Mouse (Mus musculus) neural tube, embryonic 11.5 days (tissue): ENCODE data around the gene Camta1. TPM values are rescaled to one million over a fixed set of nuclear protein-coding genes. Genes with fewer than 3 reads are reported as not detected.
A peak's percentile ranks its signal among the peaks of the same experiment; 100 is the strongest.

Source experiments
- ATAC-seq: fragments of 200-750 bp; cut with Nextera tagmentation; 2 replicates; pipeline ENCODE4 v1.8.0; 2017; ENCODE audit warnings: moderate number of reproducible peaks, mild to moderate bottlenecking, moderate TSS enrichment, moderate library complexity; ENCODE audit not compliant: insufficient read depth, low FRiP score, low TSS enrichment
- DNase-seq: peaks from one replicate; pipeline ENCODE4 v3.0.0-alpha.2; 2015; ENCODE audit warnings: low spot score
- H3K27ac ChIP-seq: fragments of 300-500 bp; sonication (generic); 2 replicates; pipeline ENCODE4 v1.5.1; 2014; ENCODE audit warnings: low read depth, mild to moderate bottlenecking, low read length
- H3K27me3 ChIP-seq: fragments of 300-500 bp; sonication (generic); 2 replicates; pipeline ENCODE4 v1.6.1; 2014; ENCODE audit warnings: mild to moderate bottlenecking, low read length, mixed read lengths; ENCODE audit not compliant: control insufficient read depth, insufficient read depth
- H3K36me3 ChIP-seq: fragments of 300-500 bp; sonication (generic); 2 replicates; pipeline ENCODE4 v1.6.1; 2014; ENCODE audit warnings: mild to moderate bottlenecking, low read length, moderate library complexity, mixed read lengths; ENCODE audit not compliant: control insufficient read depth, insufficient read depth
- H3K4me1 ChIP-seq: fragments of 300-500 bp; sonication (generic); 2 replicates; pipeline ENCODE4 v1.6.1; 2014; ENCODE audit warnings: low read length, mixed read lengths; ENCODE audit not compliant: control insufficient read depth, insufficient read depth
- H3K4me2 ChIP-seq: fragments of 300-500 bp; sonication (generic); 2 replicates; pipeline ENCODE4 v1.6.1; 2014; ENCODE audit warnings: low read depth, mild to moderate bottlenecking, moderate library complexity
- H3K4me3 ChIP-seq: fragments of 300-500 bp; sonication (generic); 2 replicates; pipeline ENCODE4 v1.5.1; 2014; ENCODE audit warnings: low read depth, low read length
- H3K9ac ChIP-seq: fragments of 300-500 bp; sonication (generic); 2 replicates; pipeline ENCODE4 v1.6.1; 2014; ENCODE audit warnings: mild to moderate bottlenecking, low read length
- H3K9me3 ChIP-seq: fragments of 300-500 bp; sonication (generic); 2 replicates; pipeline ENCODE4 v1.6.1; 2016; ENCODE audit warnings: low read length; ENCODE audit not compliant: control insufficient read depth
- WGBS: fragments of 180-500 bp; shearing (Covaris S2); extraction: QIAGEN DNeasy Blood & Tissue Kit; methylation state at CpG from one replicate; pipeline ENCODE4 v1.1.7; 2014; 5-methylcytosine and 5-hydroxymethylcytosine counted together
- polyA plus RNA-seq: library from polyadenylated mRNA; unstranded; fragments of >200 nt; fragmentation: Nextera tagmentation; extraction: Ambion mirVana; gene quantifications from 2 replicates; pipeline ENCODE4 v1.2.1, GENCODE M21; 2014

The Camta1 gene
- polyA plus RNA-seq, 1 experiment from 2014 or later, result 131 TPM

DNA sequence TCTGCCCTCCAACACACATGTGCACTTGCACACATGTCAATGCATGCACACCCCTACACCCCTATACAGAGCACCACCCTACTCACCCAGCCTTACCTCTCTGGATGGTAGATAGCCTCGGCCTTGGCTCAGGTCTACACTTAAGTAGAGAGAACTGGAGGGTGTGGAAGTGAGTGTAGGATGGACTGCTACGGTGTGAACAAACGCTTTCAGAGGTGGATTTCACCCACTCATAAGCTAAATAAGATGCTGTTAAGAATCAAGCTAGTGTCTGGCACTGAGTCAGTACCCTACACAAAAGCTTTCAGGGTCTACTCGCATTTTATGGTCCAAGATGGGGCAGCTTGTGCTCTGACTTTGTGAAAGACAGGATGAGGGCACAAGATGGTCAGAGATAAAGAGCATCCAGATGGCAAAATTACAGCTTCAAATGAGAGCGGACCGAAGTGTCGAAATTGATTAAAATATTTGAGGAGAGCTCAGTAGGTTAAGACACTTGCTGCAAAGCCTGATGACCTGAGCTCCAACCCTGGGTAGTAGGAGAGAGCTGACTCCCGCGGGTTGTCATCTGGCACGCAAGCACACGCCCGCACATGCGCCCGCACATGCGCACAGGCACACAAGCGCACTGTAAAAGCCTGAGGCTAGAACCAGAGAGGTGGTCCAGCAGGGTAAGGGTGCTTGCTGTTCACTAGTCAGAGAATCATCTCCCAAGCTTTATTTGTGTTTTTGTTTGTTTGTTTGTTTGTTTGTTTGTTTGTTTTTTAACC is 924.2 kb downstream of the Camta1 start:
- DNase-seq (no peak), ATAC-seq (no peak)
- H3K4me3 ChIP-seq, result no peak overlapping the region
- H3K9me3 ChIP-seq, result no peaks in the 10 kb centered on the region
- no peak overlapping the region for H3K4me2 ChIP-seq
- no peak overlapping the region for H3K27ac ChIP-seq
- H3K4me1 ChIP-seq, result no peaks in the 10 kb centered on the region
- no peaks in the 10 kb centered on the region for H3K36me3 ChIP-seq
- H3K9ac ChIP-seq, result no peak overlapping the region
- H3K27me3 ChIP-seq, result no peaks in the 10 kb centered on the region
- WGBS, result 76% methylated on average over 16 of the region's 16 CpGs

DNA sequence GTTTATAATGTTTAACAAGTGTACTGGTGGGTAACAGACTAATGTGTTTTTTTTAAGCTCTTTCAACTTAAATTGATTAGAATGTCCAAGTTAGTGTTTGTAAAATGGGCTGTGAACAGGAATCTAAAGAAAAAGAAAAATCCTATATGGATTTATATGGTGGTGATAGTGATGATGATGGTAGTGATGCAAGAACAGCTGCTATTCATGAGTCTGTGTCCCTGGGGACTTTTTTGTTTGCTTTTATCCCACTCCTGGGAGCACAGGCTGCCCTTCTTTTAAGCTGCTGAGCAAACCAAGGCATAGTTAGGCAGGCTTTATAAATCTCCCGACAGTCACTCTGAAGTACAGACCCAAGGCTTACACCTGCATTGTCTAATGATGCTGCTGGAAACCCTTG is 928.2 kb downstream of the Camta1 start:
- Histone ChIP-seq H3K36me3 (no peaks in the 10 kb centered on the region), H3K4me1 (no peaks in the 10 kb centered on the region), H3K4me3 (no peak overlapping the region), H3K27me3 (no peaks in the 10 kb centered on the region), H3K27ac (no peak overlapping the region), H3K9me3 (no peaks in the 10 kb centered on the region), H3K9ac (no peak overlapping the region), H3K4me2 (no peak overlapping the region)
- 77% methylated on average over 1 of the region's 1 CpGs for WGBS
- ATAC-seq (no peak), DNase-seq (no peak)

DNA sequence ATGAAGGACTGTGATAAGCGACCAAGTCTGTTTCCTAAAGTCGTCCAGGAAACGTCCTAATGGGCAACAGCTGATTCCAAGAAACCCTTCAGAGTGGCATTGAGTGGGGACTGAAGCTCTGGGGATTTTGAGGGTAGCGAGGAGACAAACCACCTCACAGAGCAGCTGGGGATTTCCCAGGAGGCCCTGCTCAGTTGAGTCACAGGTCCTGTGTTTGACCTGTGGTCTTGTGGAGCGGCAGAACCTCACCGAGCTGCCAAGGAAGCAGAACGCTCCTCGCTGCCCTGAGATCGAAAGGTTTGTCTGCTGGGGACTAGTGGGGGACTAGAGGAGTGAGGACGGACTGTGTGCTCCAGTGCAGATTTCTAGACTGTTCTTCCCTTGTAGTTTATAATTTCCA is 933.9 kb downstream of the Camta1 start:
- WGBS, result 71% methylated on average over 10 of the region's 10 CpGs
- H3K36me3 ChIP-seq, result no peaks in the 10 kb centered on the region
- no peaks in the 10 kb centered on the region for H3K9me3 ChIP-seq
- no peak overlapping the region for H3K4me3 ChIP-seq
- no peak overlapping the region for H3K9ac ChIP-seq
- DNase-seq (no peak), ATAC-seq (no peak)
- H3K27me3 ChIP-seq, result no peaks in the 10 kb centered on the region
- H3K4me1 ChIP-seq, result no peaks in the 10 kb centered on the region
- H3K27ac ChIP-seq, result no peak overlapping the region
- H3K4me2 ChIP-seq, result no peak overlapping the region

DNA sequence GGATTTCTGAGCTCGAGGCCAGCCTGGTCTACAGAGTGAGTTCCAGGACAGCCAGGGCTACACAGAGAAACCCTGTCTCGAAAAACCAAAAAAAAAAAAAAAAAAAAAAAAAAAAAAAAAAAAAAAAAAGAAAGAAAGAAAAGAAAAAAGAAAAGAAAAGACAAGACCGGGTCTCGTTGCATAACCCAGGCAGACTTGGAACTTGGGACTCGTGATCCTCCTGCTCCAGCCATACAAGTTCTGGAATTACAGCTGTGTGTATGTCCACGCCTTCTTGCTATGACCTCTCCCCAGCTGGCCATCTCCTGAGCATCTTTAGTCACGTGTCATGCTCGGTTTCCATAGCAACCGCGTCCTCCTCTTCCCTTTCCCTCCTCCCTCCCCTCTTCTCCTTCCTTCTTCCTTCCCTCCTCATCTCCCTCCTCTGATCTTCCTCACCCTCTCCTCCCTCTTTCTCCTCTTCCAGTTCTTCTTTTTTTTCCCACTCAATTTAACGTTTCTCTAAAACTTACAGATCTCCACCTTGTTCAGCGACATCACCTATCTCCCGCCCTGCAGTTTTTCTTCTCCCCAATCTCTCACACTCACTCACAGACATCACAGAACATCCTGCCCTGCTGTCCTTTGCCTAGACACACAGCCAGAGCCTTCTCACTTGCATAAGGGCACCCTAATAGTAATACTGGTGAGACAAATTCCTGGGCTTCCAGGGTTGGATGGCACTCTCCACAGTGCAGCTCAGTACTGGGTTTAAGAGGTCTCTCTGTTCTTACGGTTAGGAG is 934.6 kb downstream of the Camta1 start:
- Histone ChIP-seq H3K4me1 (no peaks in the 10 kb centered on the region), H3K4me3 (no peak overlapping the region), H3K27ac (no peak overlapping the region), H3K27me3 (no peaks in the 10 kb centered on the region), H3K36me3 (no peaks in the 10 kb centered on the region), H3K9me3 (no peaks in the 10 kb centered on the region), H3K4me2 (no peak overlapping the region), H3K9ac (no peak overlapping the region)
- WGBS, result 56% methylated on average over 13 of the region's 14 CpGs
- DNase-seq (peak; percentile 24), ATAC-seq (no peak)

DNA sequence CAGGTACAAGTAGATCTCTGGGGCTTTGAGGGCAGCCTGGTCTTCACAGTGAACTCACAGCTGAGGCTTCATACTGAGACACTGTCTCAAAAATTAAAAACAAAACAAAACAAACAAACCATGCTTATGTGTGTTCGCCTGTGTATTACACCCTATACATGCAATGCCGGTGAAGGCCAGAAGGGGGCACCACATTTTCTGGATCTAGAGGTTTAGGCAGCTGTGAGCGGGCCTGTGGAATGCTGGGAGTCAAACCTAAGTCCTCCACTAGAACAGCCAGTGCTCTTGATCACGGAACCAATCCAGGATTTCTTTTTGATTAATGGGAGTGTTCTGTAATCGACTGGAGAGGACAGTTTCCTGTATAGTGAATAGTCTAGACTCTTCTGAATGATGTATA is 935.8 kb downstream of the Camta1 start:
- Histone ChIP-seq H3K4me2 (no peak overlapping the region), H3K27ac (no peak overlapping the region), H3K9me3 (no peaks in the 10 kb centered on the region), H3K36me3 (no peaks in the 10 kb centered on the region), H3K4me1 (no peaks in the 10 kb centered on the region), H3K9ac (no peak overlapping the region), H3K27me3 (no peaks in the 10 kb centered on the region), H3K4me3 (no peak overlapping the region)
- WGBS, result 51% methylated on average over 5 of the region's 5 CpGs
- DNase-seq (peak; percentile 29), ATAC-seq (no peak)

DNA sequence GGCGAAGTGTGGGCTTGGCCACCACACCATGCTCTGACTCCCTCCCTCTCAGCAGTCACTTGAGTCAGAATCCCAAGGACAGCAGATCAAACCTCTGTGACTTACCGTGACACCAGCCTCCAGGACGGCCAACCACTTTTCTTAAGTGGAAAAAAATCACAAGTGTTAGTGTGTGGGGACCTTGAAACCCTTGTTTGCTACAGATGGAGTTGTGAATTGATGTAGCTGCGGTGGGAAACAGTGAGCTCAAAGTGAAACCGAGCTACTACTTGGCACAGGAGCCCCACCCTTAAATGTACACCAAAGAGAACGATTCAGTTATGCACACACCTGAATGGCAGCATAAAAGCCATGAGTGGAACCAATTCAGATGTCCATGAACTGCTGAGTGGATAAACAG is 936.7 kb downstream of the Camta1 start:
- DNase-seq (no peak), ATAC-seq (no peak)
- WGBS, result 86% methylated on average over 6 of the region's 6 CpGs
- Histone ChIP-seq H3K27ac (no peak overlapping the region), H3K9ac (no peak overlapping the region), H3K9me3 (no peaks in the 10 kb centered on the region), H3K4me1 (no peaks in the 10 kb centered on the region), H3K4me2 (no peak overlapping the region), H3K36me3 (no peaks in the 10 kb centered on the region), H3K4me3 (no peak overlapping the region), H3K27me3 (no peaks in the 10 kb centered on the region)

DNA sequence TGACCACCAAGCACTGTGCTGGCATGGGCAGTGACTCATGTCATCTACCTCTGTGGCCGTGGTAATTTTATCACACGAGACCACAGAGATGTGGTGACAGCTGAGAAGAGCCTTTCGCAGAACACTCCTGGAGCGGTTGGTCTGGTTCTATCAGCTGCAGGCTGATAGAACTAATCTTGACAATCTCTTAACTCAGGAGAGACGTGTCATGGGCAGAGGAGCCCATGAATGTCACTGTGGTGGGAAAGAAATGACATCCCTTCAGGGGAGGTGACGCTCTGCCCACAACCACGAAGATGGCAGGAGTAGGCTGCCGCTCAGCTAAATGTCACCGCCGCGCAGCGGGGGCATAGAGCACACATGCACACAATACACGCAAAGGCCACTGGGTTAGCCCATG is 937.4 kb downstream of the Camta1 start:
- 87% methylated on average over 13 of the region's 13 CpGs for WGBS
- H3K27ac ChIP-seq, result no peak overlapping the region
- no peaks in the 10 kb centered on the region for H3K36me3 ChIP-seq
- no peaks in the 10 kb centered on the region for H3K9me3 ChIP-seq
- H3K4me3 ChIP-seq, result no peak overlapping the region
- H3K4me2 ChIP-seq, result no peak overlapping the region
- no peaks in the 10 kb centered on the region for H3K27me3 ChIP-seq
- no peaks in the 10 kb centered on the region for H3K4me1 ChIP-seq
- DNase-seq (no peak), ATAC-seq (no peak)
- H3K9ac ChIP-seq, result no peak overlapping the region

DNA sequence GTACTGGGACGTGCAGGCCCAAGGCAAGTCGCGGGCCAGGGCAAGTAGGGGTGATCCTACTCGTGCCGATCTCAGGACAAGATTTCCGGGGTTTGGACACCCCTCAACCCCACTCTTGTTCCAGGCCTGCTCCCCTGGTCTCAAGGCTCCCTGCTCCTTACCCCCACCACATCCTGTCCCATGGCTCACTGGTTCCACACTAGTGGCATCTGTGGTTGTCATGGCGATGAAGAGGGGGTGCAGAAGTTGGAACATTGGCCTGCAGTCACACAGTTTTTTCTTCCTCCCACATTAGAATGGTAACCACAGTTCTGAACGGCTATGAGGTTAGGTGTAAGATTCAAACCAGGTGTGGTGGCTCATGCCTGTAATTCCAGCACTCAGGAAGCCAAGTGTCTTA is 940.5 kb downstream of the Camta1 start:
- Histone ChIP-seq H3K4me1 (no peaks in the 10 kb centered on the region), H3K36me3 (no peaks in the 10 kb centered on the region), H3K9me3 (no peaks in the 10 kb centered on the region), H3K4me3 (no peak overlapping the region), H3K27ac (no peak overlapping the region), H3K4me2 (no peak overlapping the region), H3K27me3 (no peaks in the 10 kb centered on the region), H3K9ac (no peak overlapping the region)
- DNase-seq, result no peak
- WGBS, result 91% methylated on average over 8 of the region's 8 CpGs
- ATAC-seq, result no peak
